Mouse (Mus musculus) midbrain, embryonic 15.5 days (tissue): ENCODE results near the gene Hhat. TPM values are rescaled to one million over a fixed set of nuclear protein-coding genes. Genes with fewer than 3 reads are reported as not detected.

Source experiments
- ATAC-seq: fragments of 200-750 bp; cut with Nextera tagmentation; replicated peaks from 2 replicates; pipeline ENCODE4 v1.8.0; 2017; ENCODE audit warnings: moderate TSS enrichment
- H3K27ac ChIP-seq: fragments of 300-500 bp; sonication (generic); 2 replicates; pipeline ENCODE4 v1.5.1; 2015; ENCODE audit warnings: mild to moderate bottlenecking, inconsistent platforms
- H3K27me3 ChIP-seq: fragments of 300-500 bp; sonication (generic); replicated peaks from 2 replicates; pipeline ENCODE4 v1.6.1; 2015; ENCODE audit warnings: inconsistent platforms
- H3K36me3 ChIP-seq: fragments of 300-500 bp; sonication (generic); replicated peaks from 2 replicates; pipeline ENCODE4 v1.6.1; 2015; ENCODE audit warnings: inconsistent platforms
- H3K4me1 ChIP-seq: fragments of 300-500 bp; sonication (generic); 2 replicates; pipeline ENCODE4 v1.6.1; 2015; ENCODE audit warnings: inconsistent platforms
- H3K4me2 ChIP-seq: fragments of 300-500 bp; sonication (generic); 2 replicates; pipeline ENCODE4 v1.6.1; 2015; ENCODE audit warnings: inconsistent platforms, mild to moderate bottlenecking, moderate library complexity
- H3K4me3 ChIP-seq: fragments of 300-500 bp; sonication (generic); 2 replicates; pipeline ENCODE4 v1.5.1; 2015; ENCODE audit warnings: mild to moderate bottlenecking, inconsistent platforms
- H3K9ac ChIP-seq: fragments of 300-500 bp; sonication (generic); 2 replicates; pipeline ENCODE4 v1.6.1; 2015; ENCODE audit warnings: mild to moderate bottlenecking, inconsistent platforms
- H3K9me3 ChIP-seq: fragments of 300-500 bp; sonication (generic); 2 replicates; pipeline ENCODE4 v1.6.1; 2016; ENCODE audit warnings: inconsistent platforms
- WGBS: fragments of 180-500 bp; shearing (Covaris S2); methylation state at CpG from one replicate; pipeline ENCODE4 v1.1.7; 2015; ENCODE audit warnings: mixed read lengths; 5-methylcytosine and 5-hydroxymethylcytosine counted together
- polyA plus RNA-seq: library from polyadenylated mRNA; unstranded; fragments of >200 nt; fragmentation: Nextera tagmentation; extraction: Ambion mirVana; gene quantifications from 2 replicates; pipeline ENCODE4 v1.2.1, GENCODE M21; 2015

Gene Hhat
- polyA plus RNA-seq: 3.4 and 3.9 TPM in 2 replicates

GRCm38 (mm10) chr1:192770495-192771331 is at the start of gene Hhat:
Gene Hhat (minus strand): TSS chr1:192771223.
- Histone ChIP-seq H3K27ac (peak within 1 kb of the TSS; percentile 95), H3K9me3 (no peaks in the 10 kb centered on the region), H3K4me3 (peak within 1 kb of the TSS; percentile 76), H3K4me1 (peaks cover 16% of the 10 kb centered on the region), H3K9ac (peak within 1 kb of the TSS; percentile 96), H3K4me2 (peak within 1 kb of the TSS; percentile 96), H3K36me3 (no peaks in the 10 kb centered on the region), H3K27me3 (no peaks in the 10 kb centered on the region)
- peak; percentile 91 for ATAC-seq
- WGBS: under 1% methylated on average over 58 of the region's 70 CpGs

- Histone ChIP-seq H3K4me1 (peaks cover 10% of the 10 kb centered on the region), H3K4me3 (no peak overlapping the region), H3K27ac (no peak overlapping the region), H3K9me3 (no peaks in the 10 kb centered on the region), H3K36me3 (no peaks in the 10 kb centered on the region), H3K4me2 (no peak overlapping the region), H3K9ac (no peak overlapping the region), H3K27me3 (no peaks in the 10 kb centered on the region)
- WGBS: 85% methylated on average over 5 of the region's 5 CpGs
- ATAC-seq: no peak
These were observed 47.3 kb upstream of the Hhat start for GRCm38 (mm10) chr1:192818334-192818733.

- ATAC-seq: no peak
These were observed 44.8 kb upstream of the Hhat start for GRCm38 (mm10) chr1:192815789-192816188.

GRCm38 (mm10) chr1:192814700-192815099 is 43.7 kb upstream of the Hhat start:
- Histone ChIP-seq H3K4me2 (no peak overlapping the region), H3K36me3 (no peaks in the 10 kb centered on the region), H3K27me3 (no peaks in the 10 kb centered on the region), H3K4me3 (no peak overlapping the region), H3K4me1 (no peaks in the 10 kb centered on the region), H3K27ac (no peak overlapping the region), H3K9me3 (no peaks in the 10 kb centered on the region), H3K9ac (no peak overlapping the region)
- ATAC-seq: no peak
- WGBS: 29% methylated on average over 3 of the region's 3 CpGs

More at GRCm38 (mm10) chr1:192815789-192816188, 44.8 kb upstream of the Hhat start:
- no peaks in the 10 kb centered on the region for H3K4me1 ChIP-seq
- no peaks in the 10 kb centered on the region for H3K36me3 ChIP-seq
- no peaks in the 10 kb centered on the region for H3K27me3 ChIP-seq
- H3K9me3 ChIP-seq: no peaks in the 10 kb centered on the region
- H3K9ac ChIP-seq: no peak overlapping the region
- no peak overlapping the region for H3K4me2 ChIP-seq
- no peak overlapping the region for H3K4me3 ChIP-seq
- no peak overlapping the region for H3K27ac ChIP-seq
- 49% methylated on average over 2 of the region's 2 CpGs for WGBS

- H3K27ac ChIP-seq: no peak overlapping the region
- WGBS: 93% methylated on average over 9 of the region's 9 CpGs
- ATAC-seq: no peak
These were observed 41.7 kb upstream of the Hhat start for GRCm38 (mm10) chr1:192812758-192813157.

GRCm38 (mm10) chr1:192812290-192812689 is 41.3 kb upstream of the Hhat start:
- Histone ChIP-seq H3K36me3 (no peaks in the 10 kb centered on the region), H3K4me1 (no peaks in the 10 kb centered on the region), H3K4me2 (no peak overlapping the region), H3K9ac (no peak overlapping the region), H3K27ac (no peak overlapping the region), H3K9me3 (no peaks in the 10 kb centered on the region), H3K4me3 (no peak overlapping the region), H3K27me3 (no peaks in the 10 kb centered on the region)
- 88% methylated on average over 5 of the region's 5 CpGs for WGBS
- no peak for ATAC-seq

More at GRCm38 (mm10) chr1:192812758-192813157, 41.7 kb upstream of the Hhat start:
- Histone ChIP-seq H3K36me3 (no peaks in the 10 kb centered on the region), H3K9me3 (no peaks in the 10 kb centered on the region), H3K9ac (no peak overlapping the region), H3K4me3 (no peak overlapping the region), H3K4me2 (no peak overlapping the region), H3K27me3 (no peaks in the 10 kb centered on the region), H3K4me1 (no peaks in the 10 kb centered on the region)

- WGBS: 45% methylated on average over 10 of the region's 10 CpGs
- ATAC-seq: no peak
These were observed 35.4 kb upstream of the Hhat start for GRCm38 (mm10) chr1:192806168-192807157.

GRCm38 (mm10) chr1:192800338-192800737 is 29.3 kb upstream of the Hhat start:
- no peak for ATAC-seq

More at GRCm38 (mm10) chr1:192806168-192807157, 35.4 kb upstream of the Hhat start:
- H3K27me3 ChIP-seq: no peaks in the 10 kb centered on the region
- H3K9ac ChIP-seq: no peak overlapping the region
- H3K4me2 ChIP-seq: no peak overlapping the region
- H3K4me1 ChIP-seq: 0 out of 2 replicates have a peak, but pooled peaks cover 5% of the 10 kb centered on the region
- H3K36me3 ChIP-seq: no peaks in the 10 kb centered on the region
- no peak overlapping the region for H3K27ac ChIP-seq
- no peak overlapping the region for H3K4me3 ChIP-seq
- H3K9me3 ChIP-seq: no peaks in the 10 kb centered on the region

GRCm38 (mm10) chr1:192799165-192799991 is 28.4 kb upstream of the Hhat start:
- Histone ChIP-seq H3K27ac (no peak overlapping the region), H3K36me3 (no peaks in the 10 kb centered on the region), H3K9ac (no peak overlapping the region), H3K4me1 (peaks cover 19% of the 10 kb centered on the region), H3K27me3 (no peaks in the 10 kb centered on the region), H3K4me2 (no peak overlapping the region), H3K4me3 (no peak overlapping the region), H3K9me3 (no peaks in the 10 kb centered on the region)
- 30% methylated on average over 10 of the region's 10 CpGs for WGBS
- ATAC-seq: 0 out of 2 replicates have a peak, but pooled peaks have one; percentile 56

More at GRCm38 (mm10) chr1:192800338-192800737, 29.3 kb upstream of the Hhat start:
- Histone ChIP-seq H3K4me1 (peaks cover 19% of the 10 kb centered on the region), H3K9me3 (no peaks in the 10 kb centered on the region), H3K4me3 (no peak overlapping the region), H3K27ac (no peak overlapping the region), H3K36me3 (no peaks in the 10 kb centered on the region), H3K27me3 (no peaks in the 10 kb centered on the region), H3K9ac (no peak overlapping the region), H3K4me2 (no peak overlapping the region)
- WGBS: 86% methylated on average over 8 of the region's 8 CpGs

GRCm38 (mm10) chr1:192798212-192799164 is 27.5 kb upstream of the Hhat start:
- Histone ChIP-seq H3K36me3 (no peaks in the 10 kb centered on the region), H3K4me3 (no peak overlapping the region), H3K4me1 (peaks cover 19% of the 10 kb centered on the region), H3K4me2 (no peak overlapping the region), H3K27ac (no peak overlapping the region), H3K9me3 (no peaks in the 10 kb centered on the region), H3K27me3 (no peaks in the 10 kb centered on the region), H3K9ac (no peak overlapping the region)
- no peak for ATAC-seq
- WGBS: 80% methylated on average over 16 of the region's 16 CpGs

- Histone ChIP-seq H3K36me3 (no peaks in the 10 kb centered on the region), H3K4me1 (peaks cover 21% of the 10 kb centered on the region), H3K27me3 (no peaks in the 10 kb centered on the region), H3K4me3 (no peak overlapping the region), H3K4me2 (no peak overlapping the region), H3K27ac (peak overlapping the region; percentile 80), H3K9me3 (no peaks in the 10 kb centered on the region), H3K9ac (no peak overlapping the region)
- 0 out of 2 replicates have a peak, but pooled peaks have one; percentile 24 for ATAC-seq
- 39% methylated on average over 3 of the region's 3 CpGs for WGBS
These were observed 25.9 kb upstream of the Hhat start for GRCm38 (mm10) chr1:192797011-192797274.
